Mouse (Mus musculus): ENCODE results near the gene Slamf7. TPM values are rescaled to one million over a fixed set of nuclear protein-coding genes. Genes with fewer than 3 reads are reported as not detected.

Slamf7 gene
- polyA plus RNA-seq, 1 experiment = 1.6 TPM

DNA sequence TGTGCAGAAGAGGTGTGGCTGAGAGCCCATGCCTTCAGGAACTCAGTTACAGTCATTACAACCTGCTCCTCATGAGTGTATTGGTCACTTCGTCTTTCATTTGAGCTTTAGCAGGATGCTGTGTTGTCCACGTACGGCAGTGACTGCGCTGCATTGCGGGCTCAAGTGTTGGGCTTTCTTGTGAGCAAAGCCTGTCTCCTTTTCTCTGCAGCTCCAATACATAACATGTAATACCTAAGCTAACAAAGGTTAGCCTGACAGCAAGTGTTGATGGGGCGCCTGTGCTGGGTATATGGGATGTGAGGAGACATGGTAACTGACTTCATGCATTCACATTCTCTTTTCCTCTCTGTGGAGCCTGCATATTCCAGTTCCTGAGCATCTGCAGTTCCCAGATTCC lies 32.7 kb downstream of the Slamf7 start:
- Histone ChIP-seq H3K36me3 (ENCODE audit: control insufficient read depth, insufficient read depth, low read length) (no peaks in the 10 kb centered on the region), H3K27me3 (ENCODE audit: control insufficient read depth, insufficient read depth, low read length) (peaks cover 2% of the 10 kb centered on the region; the same call in 1 of the 2 replicates), H3K4me1 (ENCODE audit: control insufficient read depth, insufficient read depth, insufficient read length, low read length) (peaks cover 2% of the 10 kb centered on the region; the same call in 1 of the 2 replicates), H3K27ac (ENCODE audit: insufficient read depth, low read depth, low read length) (no peak overlapping the region), H3K4me3 (ENCODE audit: low read depth, low read length) (no peak overlapping the region)
- WGBS = 84% methylated on average over 6 of the region's 6 CpGs
- no peak for TF ChIP-seq POLR2A (IDR thresholded peaks at IDR 0.05; ENCODE audit: low read depth, low read length)
- TF ChIP-seq CTCF (IDR thresholded peaks at IDR 0.05; ENCODE audit: extremely low read depth, insufficient read length, insufficient replicate concordance, low read depth, low read length) = no peak

DNA sequence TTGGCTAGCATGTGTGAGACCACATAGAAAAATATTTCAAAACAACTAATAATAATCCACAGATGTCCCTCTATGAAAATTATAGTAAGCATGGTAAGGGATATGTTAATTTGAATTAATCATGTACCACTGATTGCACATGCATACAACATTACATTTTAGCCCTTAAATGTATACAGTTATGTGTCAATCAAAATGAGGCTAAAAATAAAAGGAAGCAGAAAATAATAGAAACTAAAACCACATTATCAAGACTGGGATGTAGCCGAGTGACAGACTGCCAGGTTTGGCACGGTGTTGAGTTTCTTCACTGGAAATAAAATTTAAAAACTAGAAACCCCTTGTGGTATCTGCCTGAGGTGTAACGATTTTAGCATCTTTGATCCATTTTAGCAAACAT lies 33.2 kb downstream of the Slamf7 start:
- WGBS = 79% methylated on average over 3 of the region's 3 CpGs

DNA sequence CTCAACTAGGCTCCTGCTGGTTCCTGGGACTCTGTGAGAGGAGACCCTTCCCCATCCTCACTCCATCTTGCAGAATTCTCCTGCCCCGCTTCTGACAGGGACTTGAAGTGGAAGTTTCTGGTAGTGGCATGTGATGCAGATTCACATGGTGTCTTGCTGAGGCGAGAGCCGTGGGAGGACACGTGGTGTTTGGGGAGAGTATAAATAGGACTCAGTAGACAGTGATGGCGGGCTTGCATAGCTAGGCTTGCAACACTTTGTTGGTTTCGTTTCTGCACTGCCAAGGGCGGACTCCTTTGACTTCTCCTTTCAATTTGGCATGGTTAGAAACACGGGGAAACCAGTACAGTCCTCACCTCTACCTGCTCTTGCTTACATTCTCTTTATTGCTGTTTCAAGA lies 33.8 kb downstream of the Slamf7 start:
- peaks cover 2% of the 10 kb centered on the region; the same call in 1 of the 2 replicates for H3K4me1 ChIP-seq (ENCODE audit: control insufficient read depth, insufficient read depth, insufficient read length, low read length)
- WGBS = 69% methylated on average over 8 of the region's 8 CpGs
- peaks cover 2% of the 10 kb centered on the region; the same call in 1 of the 2 replicates for H3K27me3 ChIP-seq (ENCODE audit: control insufficient read depth, insufficient read depth, low read length)
- H3K4me3 ChIP-seq (ENCODE audit: low read depth, low read length) = no peak overlapping the region
- no peaks in the 10 kb centered on the region for H3K36me3 ChIP-seq (ENCODE audit: control insufficient read depth, insufficient read depth, low read length)
- H3K27ac ChIP-seq (ENCODE audit: insufficient read depth, low read depth, low read length) = no peak overlapping the region
- TF ChIP-seq CTCF (IDR thresholded peaks at IDR 0.05; ENCODE audit: extremely low read depth, insufficient read length, insufficient replicate concordance, low read depth, low read length) = no peak
- TF ChIP-seq POLR2A (IDR thresholded peaks at IDR 0.05; ENCODE audit: low read depth, low read length) = no peak

More for the DNA sequence above, 33.2 kb downstream of the Slamf7 start:
- H3K27ac ChIP-seq (ENCODE audit: insufficient read depth, low read depth, low read length) = no peak overlapping the region
- H3K4me1 ChIP-seq (ENCODE audit: control insufficient read depth, insufficient read depth, insufficient read length, low read length) = peaks cover 2% of the 10 kb centered on the region; the same call in 1 of the 2 replicates
- TF ChIP-seq CTCF (IDR thresholded peaks at IDR 0.05; ENCODE audit: extremely low read depth, insufficient read length, insufficient replicate concordance, low read depth, low read length) = no peak
- no peak for TF ChIP-seq POLR2A (IDR thresholded peaks at IDR 0.05; ENCODE audit: low read depth, low read length)
- H3K4me3 ChIP-seq (ENCODE audit: low read depth, low read length) = no peak overlapping the region
- peaks cover 2% of the 10 kb centered on the region; the same call in 1 of the 2 replicates for H3K27me3 ChIP-seq (ENCODE audit: control insufficient read depth, insufficient read depth, low read length)
- no peaks in the 10 kb centered on the region for H3K36me3 ChIP-seq (ENCODE audit: control insufficient read depth, insufficient read depth, low read length)

DNA sequence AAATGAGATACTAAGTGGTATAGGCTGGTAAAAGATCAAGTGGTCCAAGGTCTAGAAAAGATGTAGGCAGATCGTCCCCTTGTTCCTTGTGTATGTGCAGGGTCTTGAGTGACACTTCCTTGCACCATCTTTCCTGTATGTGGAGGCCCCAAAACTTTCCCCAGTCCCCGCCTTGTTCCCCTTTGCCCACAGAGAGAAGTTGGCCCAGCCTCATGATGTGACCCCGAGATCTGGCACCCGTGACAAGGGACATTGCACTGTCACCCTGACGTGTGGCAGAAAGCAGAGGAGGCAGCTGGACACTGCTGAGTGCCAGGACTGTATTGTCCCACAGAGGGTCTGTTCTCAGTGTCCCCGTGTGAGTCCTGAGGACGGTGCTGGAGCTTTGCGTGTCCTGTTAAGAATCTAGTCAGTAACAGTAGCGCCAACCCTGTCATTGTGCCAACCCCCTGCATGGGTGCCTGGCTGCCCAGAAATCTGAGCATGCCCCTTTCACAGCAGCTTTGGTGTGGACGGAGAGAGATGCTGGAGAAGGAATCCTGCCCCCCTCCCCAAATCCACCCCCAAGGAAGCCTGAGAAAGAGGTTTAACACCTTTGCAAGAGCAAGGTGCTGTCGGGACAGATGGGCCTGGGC lies 35.8 kb downstream of the Slamf7 start:
- H3K27ac ChIP-seq (ENCODE audit: insufficient read depth, low read depth, low read length) = no peak overlapping the region
- TF ChIP-seq CTCF (IDR thresholded peaks at IDR 0.05; ENCODE audit: extremely low read depth, insufficient read length, insufficient replicate concordance, low read depth, low read length) (no peak), POLR2A (IDR thresholded peaks at IDR 0.05; ENCODE audit: low read depth, low read length) (no peak)
- peaks cover 2% of the 10 kb centered on the region; the same call in 1 of the 2 replicates for H3K4me1 ChIP-seq (ENCODE audit: control insufficient read depth, insufficient read depth, insufficient read length, low read length)
- H3K36me3 ChIP-seq (ENCODE audit: control insufficient read depth, insufficient read depth, low read length) = no peaks in the 10 kb centered on the region
- peaks cover 2% of the 10 kb centered on the region; the same call in 1 of the 2 replicates for H3K27me3 ChIP-seq (ENCODE audit: control insufficient read depth, insufficient read depth, low read length)
- 79% methylated on average over 11 of the region's 11 CpGs for WGBS
- no peak overlapping the region for H3K4me3 ChIP-seq (ENCODE audit: low read depth, low read length)

DNA sequence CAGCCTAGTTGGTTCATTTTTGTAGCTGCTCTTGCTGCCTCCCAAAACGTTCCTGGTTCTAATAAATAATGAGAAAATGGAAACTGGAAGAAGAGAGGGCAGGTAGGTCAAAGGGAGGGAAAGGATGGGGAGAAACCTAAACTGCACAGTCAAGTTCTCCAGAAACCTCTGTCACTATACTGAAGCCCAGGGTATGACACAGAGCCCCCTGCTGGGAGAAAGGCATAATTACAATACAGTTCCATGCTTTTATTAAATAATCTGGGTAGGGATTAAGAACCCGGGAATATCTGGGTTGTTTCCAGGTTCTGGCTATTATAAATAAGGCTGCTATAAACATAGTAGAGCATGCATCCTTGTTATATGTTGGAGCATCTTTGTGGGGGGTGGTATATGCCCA lies 38.9 kb downstream of the Slamf7 start:
- Histone ChIP-seq H3K27me3 (ENCODE audit: control insufficient read depth, insufficient read depth, low read length) (no peaks in the 10 kb centered on the region), H3K4me3 (ENCODE audit: low read depth, low read length) (no peak overlapping the region), H3K36me3 (ENCODE audit: control insufficient read depth, insufficient read depth, low read length) (no peaks in the 10 kb centered on the region), H3K27ac (ENCODE audit: insufficient read depth, low read depth, low read length) (no peak overlapping the region), H3K4me1 (ENCODE audit: control insufficient read depth, insufficient read depth, insufficient read length, low read length) (no peaks in the 10 kb centered on the region; the same call in 1 of the 2 replicates)
- TF ChIP-seq POLR2A (IDR thresholded peaks at IDR 0.05; ENCODE audit: low read depth, low read length) (no peak), CTCF (IDR thresholded peaks at IDR 0.05; ENCODE audit: extremely low read depth, insufficient read length, insufficient replicate concordance, low read depth, low read length) (no peak)
- WGBS = 8% methylated on average over 2 of the region's 2 CpGs

DNA sequence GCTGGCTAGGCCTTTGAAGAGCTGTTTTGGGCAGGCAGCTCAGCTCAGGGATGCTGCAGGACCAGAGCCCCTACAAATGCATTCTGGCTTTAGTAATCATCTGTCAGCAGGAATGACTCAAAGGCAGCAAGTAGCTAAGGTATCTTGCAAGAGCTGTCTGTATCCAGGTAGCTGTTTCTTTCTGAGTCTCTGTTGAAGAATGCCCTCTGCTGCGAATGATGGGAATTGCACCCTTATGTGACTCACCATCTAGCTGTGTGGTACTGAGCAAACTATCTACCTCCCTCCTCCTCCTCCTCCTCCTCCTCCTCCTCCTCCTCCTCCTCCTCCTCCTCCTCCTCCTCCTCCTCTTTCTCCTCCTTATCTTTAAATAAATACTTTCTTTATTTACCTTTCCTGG lies 42.1 kb downstream of the Slamf7 start:
- 42% methylated on average over 1 of the region's 1 CpGs for WGBS
- Histone ChIP-seq H3K4me1 (ENCODE audit: control insufficient read depth, insufficient read depth, insufficient read length, low read length) (no peaks in the 10 kb centered on the region), H3K27me3 (ENCODE audit: control insufficient read depth, insufficient read depth, low read length) (no peaks in the 10 kb centered on the region), H3K4me3 (ENCODE audit: low read depth, low read length) (no peak overlapping the region), H3K36me3 (ENCODE audit: control insufficient read depth, insufficient read depth, low read length) (no peaks in the 10 kb centered on the region), H3K27ac (ENCODE audit: insufficient read depth, low read depth, low read length) (no peak overlapping the region)
- no peak for TF ChIP-seq POLR2A (IDR thresholded peaks at IDR 0.05; ENCODE audit: low read depth, low read length)
- TF ChIP-seq CTCF (IDR thresholded peaks at IDR 0.05; ENCODE audit: extremely low read depth, insufficient read length, insufficient replicate concordance, low read depth, low read length) = no peak

DNA sequence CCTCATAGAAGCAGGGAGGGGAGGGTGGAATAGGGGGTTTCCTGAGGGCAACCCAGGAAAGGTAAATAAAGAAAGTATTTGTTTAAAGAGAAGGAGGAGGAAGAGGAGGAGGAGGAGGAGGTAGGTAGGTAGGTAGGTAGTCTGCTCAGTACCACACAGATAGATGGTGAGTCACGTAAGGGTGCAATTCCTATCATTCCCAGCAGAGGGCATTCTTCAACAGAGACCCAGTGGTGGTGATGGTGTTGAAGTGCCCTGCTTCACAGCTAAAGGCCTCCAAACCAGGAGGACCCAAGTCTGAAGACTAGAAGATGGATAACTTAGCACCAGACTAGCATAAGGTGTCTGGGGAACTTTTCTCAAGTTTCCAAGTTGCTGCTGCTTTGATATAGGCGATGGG lies 42.8 kb downstream of the Slamf7 start:
- no peaks in the 10 kb centered on the region for H3K27me3 ChIP-seq (ENCODE audit: control insufficient read depth, insufficient read depth, low read length)
- H3K27ac ChIP-seq (ENCODE audit: insufficient read depth, low read depth, low read length) = no peak overlapping the region
- no peaks in the 10 kb centered on the region for H3K4me1 ChIP-seq (ENCODE audit: control insufficient read depth, insufficient read depth, insufficient read length, low read length)
- TF ChIP-seq CTCF (IDR thresholded peaks at IDR 0.05; ENCODE audit: extremely low read depth, insufficient read length, insufficient replicate concordance, low read depth, low read length) (peak; percentile 15; the same call in 1 of the 2 replicates), POLR2A (IDR thresholded peaks at IDR 0.05; ENCODE audit: low read depth, low read length) (no peak)
- no peaks in the 10 kb centered on the region for H3K36me3 ChIP-seq (ENCODE audit: control insufficient read depth, insufficient read depth, low read length)
- no peak overlapping the region for H3K4me3 ChIP-seq (ENCODE audit: low read depth, low read length)
- 81% methylated on average over 2 of the region's 2 CpGs for WGBS
